Mouse (Mus musculus) left cerebral cortex, adult 8-10 months (tissue): Measurements from ENCODE around the gene Pigm. TPM values are rescaled to one million over a fixed set of nuclear protein-coding genes. Genes with fewer than 3 reads are reported as not detected.

Source experiments
- DNase-seq, 2 experiments: peaks; one replicate each; pipeline ENCODE4 v3.0.0; 2022; ENCODE audit warnings: low spot score in 2 of 2
- total RNA-seq, 4 experiments: library from RNA; stranded (reverse); gene quantifications; 2 replicates each; pipeline ENCODE4 v1.2.4; 2022

Pigm gene
- total RNA-seq, 4 experiments from 2014 or later, result 8.0 to 8.7 (median 8.1) TPM

DNA sequence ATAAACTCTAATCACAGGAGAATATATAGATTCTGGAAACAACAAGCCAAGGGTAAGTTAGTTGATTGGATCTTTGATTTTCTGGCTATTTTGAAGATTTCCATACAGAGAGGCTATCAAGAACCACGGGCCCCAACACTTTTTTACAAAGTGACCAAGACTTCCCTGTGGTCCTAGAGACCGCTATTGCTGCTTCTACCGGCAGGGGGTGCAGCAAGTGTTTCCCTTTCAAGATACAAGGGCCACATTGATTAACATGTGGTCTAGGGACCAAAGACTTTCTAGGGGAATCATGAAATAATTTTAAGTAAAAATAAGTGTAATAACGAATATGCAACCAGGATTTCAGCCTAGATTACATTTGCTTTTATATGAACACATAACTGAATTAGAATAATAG lies 34.5 kb downstream of the Pigm start:
- DNase-seq, result peak in 1 of 2 experiments; percentile 37

- peak; percentile 26 to 55 for DNase-seq
Measured at GRCm38 (mm10) chr1:172412204-172412603, 35.9 kb downstream of the Pigm start.

- no peak for DNase-seq
Measured at GRCm38 (mm10) chr1:172413491-172414230, 37.3 kb downstream of the Pigm start.

GRCm38 (mm10) chr1:172414231-172414585 lies 37.9 kb downstream of the Pigm start:
- DNase-seq, result no peak

- DNase-seq, result no peak
Measured at GRCm38 (mm10) chr1:172415061-172415460, 38.7 kb downstream of the Pigm start.

DNA sequence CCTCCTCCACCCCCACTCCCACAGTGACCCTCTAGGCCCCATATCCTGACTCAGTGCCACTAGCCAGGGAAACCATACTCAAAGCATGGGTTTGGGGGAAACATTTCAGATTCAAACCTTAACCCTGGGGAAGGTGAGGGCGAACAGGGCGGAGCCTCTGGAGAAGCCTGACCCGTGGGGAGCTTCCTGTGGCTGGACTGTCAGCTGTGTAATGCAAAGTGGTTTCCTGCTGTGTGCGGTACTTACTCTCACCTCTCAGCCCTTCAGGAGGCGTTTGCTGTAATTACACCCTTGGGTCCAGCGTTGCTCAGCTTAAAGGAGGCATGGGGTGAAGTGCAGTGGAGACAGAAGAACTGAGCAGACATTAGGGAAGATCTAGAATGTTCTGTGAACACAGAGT lies 41.8 kb downstream of the Pigm start:
- DNase-seq, result no peak

- DNase-seq, result no peak
Measured at GRCm38 (mm10) chr1:172418642-172419041, 42.3 kb downstream of the Pigm start.

DNA sequence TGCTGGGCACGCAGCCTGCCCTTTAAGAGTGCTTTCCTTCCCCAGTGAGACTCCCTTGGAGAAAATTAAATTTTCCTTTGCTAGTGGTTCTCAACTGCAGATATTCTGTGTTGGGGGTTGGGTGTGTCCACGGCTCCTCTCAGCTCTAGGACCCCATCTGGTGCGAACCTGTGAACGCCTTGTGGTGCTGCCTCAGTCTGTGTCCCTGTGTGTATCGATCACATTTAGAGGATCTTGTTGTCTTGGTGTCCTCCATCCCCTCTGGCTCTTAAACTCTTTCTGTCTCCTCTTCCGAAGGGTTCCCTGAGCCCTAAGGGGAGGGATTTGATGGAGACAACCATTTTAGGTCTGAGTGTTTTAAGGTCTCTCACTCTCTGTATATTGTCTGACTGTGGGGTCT lies 43.8 kb downstream of the Pigm start:
- no peak for DNase-seq

- DNase-seq, result no peak
Measured at GRCm38 (mm10) chr1:172423393-172423792, 47.0 kb downstream of the Pigm start.

DNA sequence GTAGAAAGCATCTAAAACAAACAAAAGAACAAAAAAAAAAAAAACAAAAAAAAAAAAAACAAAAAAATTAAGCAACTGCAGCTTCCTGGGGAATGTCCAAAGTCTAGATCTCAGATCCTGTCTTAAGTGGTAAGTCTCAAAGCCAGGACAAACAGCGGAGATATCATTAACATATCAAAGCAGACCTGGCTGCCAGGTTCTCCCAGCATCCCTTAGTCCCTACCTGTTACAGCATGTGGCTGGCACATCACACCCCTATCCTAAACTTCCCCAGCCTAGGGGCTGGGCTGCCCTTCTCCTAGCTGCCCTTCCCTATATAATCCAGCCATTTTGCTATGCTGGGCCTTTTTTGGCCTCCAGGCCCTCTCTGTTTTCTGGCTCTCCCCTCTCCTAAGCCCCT lies 50.1 kb downstream of the Pigm start:
- no peak for DNase-seq

- no peak for DNase-seq
Measured at GRCm38 (mm10) chr1:172427841-172428240, 51.5 kb downstream of the Pigm start.

DNA sequence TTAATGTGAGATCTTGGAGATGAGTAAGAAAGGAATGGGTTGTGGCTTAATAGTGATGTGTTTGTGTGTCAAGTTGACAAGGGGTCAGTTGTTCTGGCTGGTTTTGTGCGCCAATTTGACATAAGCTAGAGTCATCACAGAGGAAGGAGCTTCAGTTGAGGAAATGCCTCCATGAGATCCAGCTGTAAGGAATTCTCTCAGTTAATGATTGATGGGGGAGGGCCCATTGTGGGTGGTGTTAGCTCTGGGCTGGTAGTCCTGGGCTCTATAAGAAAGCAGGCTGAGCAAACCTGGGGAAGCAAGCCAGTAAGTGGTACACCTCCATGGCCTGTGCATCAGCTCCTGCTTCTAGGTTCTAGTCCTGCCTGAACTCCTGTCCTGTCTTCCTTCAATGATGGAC lies 52.3 kb downstream of the Pigm start:
- no peak for DNase-seq

GRCm38 (mm10) chr1:172430731-172431220 lies 54.4 kb downstream of the Pigm start:
- no peak for DNase-seq

DNA sequence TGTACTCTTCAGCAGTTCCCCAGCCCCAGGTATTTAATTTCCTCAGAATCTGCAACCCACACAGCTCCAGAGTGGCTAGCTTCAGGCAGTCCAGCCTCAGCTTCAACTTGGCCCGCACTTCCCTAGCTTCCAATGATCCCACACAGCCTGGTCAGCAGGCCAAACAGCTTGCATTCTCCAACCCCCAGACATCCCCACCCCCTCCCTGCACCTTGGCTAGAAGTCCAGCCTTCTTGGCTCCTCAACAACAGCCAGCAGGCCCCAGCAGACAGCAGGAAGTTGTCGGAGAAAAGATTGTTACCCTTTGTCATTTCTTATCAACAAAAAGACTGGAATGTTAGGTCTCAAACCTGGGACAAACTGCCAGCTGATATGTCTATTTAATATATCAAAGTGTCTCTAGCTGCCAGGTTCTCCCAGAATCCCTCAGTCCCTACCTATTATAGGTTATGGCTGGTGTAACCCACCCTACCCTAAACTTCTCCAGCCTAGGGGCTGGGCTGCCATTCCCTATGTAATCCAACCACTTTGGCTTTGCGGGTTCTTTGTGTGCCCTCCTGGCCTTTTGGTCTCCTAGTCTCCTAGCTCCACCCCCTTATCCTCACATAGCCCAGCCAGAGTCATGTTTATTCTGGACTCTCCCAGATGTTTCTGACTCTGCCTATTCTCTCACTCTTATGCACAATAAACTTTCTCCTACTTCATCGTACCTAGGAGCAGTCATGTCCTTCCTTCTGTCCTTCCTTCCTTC lies 55.7 kb downstream of the Pigm start:
- no peak for DNase-seq

DNA sequence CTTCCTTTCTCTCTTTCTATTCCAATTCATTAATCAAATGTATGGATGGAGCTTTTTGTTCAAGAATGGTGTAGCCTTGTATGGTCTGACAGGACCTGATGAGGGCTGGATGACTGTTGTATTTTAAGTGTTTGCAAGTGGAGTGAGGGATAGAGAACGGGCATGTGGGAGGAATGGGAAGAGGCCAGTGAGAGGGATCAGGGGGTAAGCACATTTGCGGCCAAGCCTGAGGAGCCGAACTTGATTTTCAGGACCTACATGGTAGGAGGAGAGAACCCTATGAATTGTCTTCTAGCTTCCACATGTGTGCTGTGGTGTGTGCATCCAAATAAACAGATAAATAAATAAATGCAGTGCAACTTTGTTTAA lies 56.2 kb downstream of the Pigm start:
- DNase-seq, result no peak

GRCm38 (mm10) chr1:172433012-172433850 lies 56.9 kb downstream of the Pigm start:
- no peak for DNase-seq

Other genes starting within 250 kb of the Pigm start
- 100 to 1,000 TPM in 1 of 4 experiments, 10 to 100 TPM in 3; 78.7 to 104 (median 83.8) TPM for gene Pex19, start 249.8 kb upstream of the Pigm start, total RNA-seq
- 100 to 1,000 TPM; 118 to 125 (median 119) TPM for gene Dcaf8, start 228.5 kb upstream of the Pigm start, total RNA-seq
- 100 to 1,000 TPM; 409 to 452 (median 428) TPM for gene Pea15a, start 169.7 kb upstream of the Pigm start, total RNA-seq
- 1 to 10 TPM in 3 of 4 experiments, under 1 TPM in 1; 0.79 to 3.1 (median 2.0) TPM for gene Casq1, start 156.7 kb upstream of the Pigm start, total RNA-seq
- not detected for gene Atp1a4, start 118.1 kb upstream of the Pigm start, total RNA-seq
- gene Igsf8, start 114.9 kb upstream of the Pigm start, total RNA-seq, result 100 to 1,000 TPM; 256 to 294 (median 274) TPM
- 100 to 1,000 TPM; 623 to 677 (median 661) TPM for gene Atp1a2, start 78.5 kb upstream of the Pigm start, total RNA-seq
- 100 to 1,000 TPM; 109 to 120 (median 112) TPM for gene Kcnj9, start 47.2 kb upstream of the Pigm start, total RNA-seq
- gene Kcnj10, start 35.3 kb upstream of the Pigm start, total RNA-seq, result 100 to 1,000 TPM in 3 of 4 experiments, 10 to 100 TPM in 1; 98.2 to 130 (median 113) TPM
- 1 to 10 TPM in 3 of 4 experiments, under 1 TPM in 1; 0.27 to 5.6 (median 3.3) TPM for gene Slamf9, start 98.8 kb downstream of the Pigm start, total RNA-seq
- 1 to 10 TPM; 5.2 to 9.1 (median 7.9) TPM for gene Igsf9, start 105.2 kb downstream of the Pigm start, total RNA-seq
- 10 to 100 TPM in 3 of 4 experiments, 1 to 10 TPM in 1; 9.6 to 15.4 (median 12.5) TPM for gene Tagln2, start 123.5 kb downstream of the Pigm start, total RNA-seq
- gene Cfap45, start 144.3 kb downstream of the Pigm start, total RNA-seq, result 1 to 10 TPM; 3.7 to 4.7 (median 4.1) TPM
- under 1 TPM; 0.32 to 0.67 (median 0.57) TPM for gene Vsig8, start 179.4 kb downstream of the Pigm start, total RNA-seq
- under 1 TPM in 2 of 4 experiments, not detected in 2; 0.23 to 0.32 TPM for gene Slamf8, start 214.0 kb downstream of the Pigm start, total RNA-seq
- not detected for gene Fcrl6, start 226.0 kb downstream of the Pigm start, total RNA-seq